21 mouse cellular contexts compared by ENCODE assay signal in the genomic region with DNA sequence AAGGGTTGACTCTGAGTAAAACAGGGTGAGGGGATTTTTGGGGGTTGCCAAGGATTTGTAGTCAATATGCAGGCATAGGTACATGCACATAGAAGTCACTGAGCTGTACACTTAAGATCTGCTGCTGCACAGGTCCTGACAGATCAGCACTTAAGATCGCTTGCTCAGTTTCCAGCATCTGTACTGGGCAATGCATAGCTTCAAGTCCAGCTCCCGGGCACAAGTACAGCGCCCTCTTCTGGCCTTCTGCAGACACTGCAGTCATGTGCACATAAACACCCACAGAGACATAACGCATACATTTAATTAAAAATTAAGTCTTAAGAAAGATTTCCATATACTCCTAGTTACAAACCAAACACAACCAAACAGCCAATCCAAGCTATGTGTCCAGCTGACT. TPM values are rescaled to one million over a fixed set of nuclear protein-coding genes. Genes with fewer than 3 reads are reported as not detected.
DNase-seq lines count a peak whose midpoint lies in the region; ATAC-seq and TF ChIP-seq lines count a peak whose summit lies in the region.
"Had no signal": no experiment of that assay in that cellular context is flagged by ENCODE, and none has a peak within 500 bp of the region (broad histone marks: within the 10 kb centered on the region; RNA-seq: fewer than 3 reads in every experiment).

No protein-coding gene starts in this region.

- no peak overlapping the region for H3K4me2 ChIP-seq in CH12.LX (ENCODE audit: insufficient read depth, low read depth, poor library complexity, severe bottlenecking)
- H3K4me2 ChIP-seq: hindbrain, embryonic 15.5 days; kidney, embryonic 15.5 days; lung, embryonic 15.5 days; stomach, embryonic 15.5 days had no signal

- no peak; the same call in none of the 2 replicates for TF ChIP-seq RAD21 in CH12.LX (IDR thresholded peaks at IDR 0.05; ENCODE audit: low read depth, low read length)

- no peaks in the 10 kb centered on the region for H3K79me2 ChIP-seq in CH12.LX (replicated peaks; ENCODE audit: control insufficient read depth, extremely low read depth, insufficient read depth, poor library complexity, severe bottlenecking)

- no peak overlapping the region for H3K4me3 ChIP-seq in left cerebral cortex, adult 2 months
- H3K4me3 ChIP-seq in CH12.LX (replicated peaks in 1 of 3; ENCODE audit: low read depth in 2 of 3, low read length in 2 of 3, poor library complexity in 1 of 3), result no peak overlapping the region
- H3K4me3 ChIP-seq: embryonic facial prominence, embryonic 10.5 days; hindbrain, embryonic 15.5 days; kidney, embryonic 15.5 days; lung, embryonic 15.5 days; myocyte; stomach, embryonic 15.5 days had no signal

- H3K4me1 ChIP-seq in CH12.LX (ENCODE audit: control insufficient read depth in 1 of 2, insufficient read depth in 2 of 2), result no peaks in the 10 kb centered on the region
- H3K4me1 ChIP-seq: stomach, embryonic 15.5 days had no signal

- no peaks in the 10 kb centered on the region for H3K36me3 ChIP-seq in CH12.LX (replicated peaks in 1 of 2; ENCODE audit: control insufficient read depth in 1 of 2, insufficient read depth in 1 of 2, low read length in 1 of 2)
- H3K36me3 ChIP-seq: embryonic facial prominence, embryonic 10.5 days; hindbrain, embryonic 15.5 days; kidney, embryonic 15.5 days; lung, embryonic 15.5 days; stomach, embryonic 15.5 days had no signal

- H3K27ac ChIP-seq in left cerebral cortex, adult 2 months, result no peak overlapping the region
- no peak overlapping the region for H3K27ac ChIP-seq in CH12.LX (ENCODE audit: insufficient read depth, low read depth)
- H3K27ac ChIP-seq: embryonic facial prominence, embryonic 10.5 days; hindbrain, embryonic 15.5 days; kidney, embryonic 15.5 days; lung, embryonic 15.5 days; stomach, embryonic 15.5 days had no signal

- dilution Hi-C loops in CH12.LX (cut with MboI; ENCODE audit: extremely low pct_ligation_motif_present, extremely low pct_unique_long_range_greater_than_20kb, low sequenced_read_pairs), result no loop called here

- H3K9ac ChIP-seq in CH12.LX (ENCODE audit: insufficient read depth, low read depth), result no peak overlapping the region
- H3K9ac ChIP-seq: hindbrain, embryonic 15.5 days; kidney, embryonic 15.5 days; lung, embryonic 15.5 days; stomach, embryonic 15.5 days had no signal

- in situ Hi-C loops in CH12.LX (cut with MboI; ENCODE audit: low pct_ligation_motif_present, low pct_unique_long_range_greater_than_20kb, low sequenced_read_pairs), result no loop called here

- no peak for ATAC-seq in CD4-positive, CD25-positive, alpha-beta regulatory T cell, adult 4 months

- no peak for TF ChIP-seq EP300 in CH12.LX (IDR thresholded peaks at IDR 0.05; ENCODE audit: low read length)

- H3K27me3 ChIP-seq in CH12.LX (replicated peaks), result no peaks in the 10 kb centered on the region
- H3K27me3 ChIP-seq: hindbrain, embryonic 15.5 days; kidney, embryonic 15.5 days; lung, embryonic 15.5 days; stomach, embryonic 15.5 days had no signal

- peak; percentile 11 for TF ChIP-seq CTCF in left cerebral cortex, adult 2 months (IDR thresholded peaks at IDR 0.05)
- TF ChIP-seq CTCF in CH12.LX (conservative IDR thresholded peaks at IDR 0.05 in 1 of 2, IDR thresholded peaks at IDR 0.05 in 1 of 2; ENCODE audit: low read depth in 2 of 2, low read length in 2 of 2), result peak; percentile 19 to 44; a peak in 3 of 4 replicates

- peak; percentile 2 for DNase-seq in CD4-positive, CD25-positive, alpha-beta regulatory T cell, adult 2 months (ENCODE audit: low read depth, low spot score)
- DNase-seq in left cerebral cortex, adult 2 months (ENCODE audit: extremely low spot score in 1 of 2, low spot score in 2 of 2), result no peak
- no peak for DNase-seq in left cerebral cortex, adult 18-20 months (ENCODE audit: low spot score in 2 of 2)
- DNase-seq in CH12.LX (ENCODE audit: extremely low read depth), result no peak
- peak; percentile 17 for DNase-seq in c-Kit-negative CD71-positive TER-119-positive erythroid progenitor cells, embryonic 14.5 days (ENCODE audit: low read depth, low spot score)
- no peak for DNase-seq in adrenal gland, postnatal 25 days
- DNase-seq in gastrocnemius, postnatal 10 days, result no peak
- DNase-seq: cerebellum, adult 9-11 months; heart, postnatal 10 days; left cerebral cortex, postnatal 4 days; right cerebral cortex, postnatal 14 days; thymus, postnatal 36 days had no signal

- H3K9me3 ChIP-seq in CH12.LX (replicated peaks; ENCODE audit: low read length), result no peaks in the 10 kb centered on the region
- H3K9me3 ChIP-seq: embryonic facial prominence, embryonic 10.5 days; hindbrain, embryonic 15.5 days; kidney, embryonic 15.5 days; lung, embryonic 15.5 days; stomach, embryonic 15.5 days had no signal

- intact Hi-C loops in left cerebral cortex, adult 2 months (cut with DNase I), result no loop called here

- TF ChIP-seq POLR2A in CH12.LX (IDR thresholded peaks at IDR 0.05; ENCODE audit: low read depth, low read length), result no peak

TF ChIP-seq in CH12.LX, 34 proteins besides CTCF, POLR2A, EP300 and RAD21:
- TF ChIP-seq ETS1 (conservative IDR thresholded peaks at IDR 0.05; ENCODE audit: low read depth, low read length), result no peak
- TF ChIP-seq MXI1 (IDR thresholded peaks at IDR 0.05; ENCODE audit: low read depth, low read length), result no peak
- TF ChIP-seq SMC3 (IDR thresholded peaks at IDR 0.05; ENCODE audit: low read depth, low read length), result no peak
- TF ChIP-seq GABPA (IDR thresholded peaks at IDR 0.05; ENCODE audit: insufficient replicate concordance, low read depth, low read length), result no peak
- TF ChIP-seq JUN (IDR thresholded peaks at IDR 0.05; ENCODE audit: insufficient read depth, low read depth, low read length), result no peak
- TF ChIP-seq RCOR1 (conservative IDR thresholded peaks at IDR 0.05; ENCODE audit: low read depth, low read length), result no peak
- no peak for TF ChIP-seq MAX (IDR thresholded peaks at IDR 0.05; ENCODE audit: low read length)
- TF ChIP-seq MAZ (IDR thresholded peaks at IDR 0.05; ENCODE audit: low read depth, low read length), result no peak
- TF ChIP-seq SIN3A (IDR thresholded peaks at IDR 0.05; ENCODE audit: low read length), result no peak
- no peak for TF ChIP-seq ZC3H11A (IDR thresholded peaks at IDR 0.05; ENCODE audit: low read depth, low read length)
- no peak for TF ChIP-seq KAT2A (IDR thresholded peaks at IDR 0.05; ENCODE audit: insufficient replicate concordance, low read length)
- no peak for TF ChIP-seq ZNF384 (IDR thresholded peaks at IDR 0.05; ENCODE audit: low read depth, low read length)
- no peak for TF ChIP-seq MYC (IDR thresholded peaks at IDR 0.05; ENCODE audit: low read depth, low read length)

RNA-seq across cellular contexts. Expression of gene Fam180a, which starts 8.3 kb away (rescaled TPM):
- polyA plus RNA-seq in CD4-positive, CD25-positive, alpha-beta regulatory T cell, adult 4 months (2017; shearing (Covaris generic)), result not detected
- 1 to 10 TPM; 3.5 to 4.4 TPM for total RNA-seq in left cerebral cortex, adult 2 months (2021)
- total RNA-seq in left cerebral cortex, adult 18-20 months (2021), result 1 to 10 TPM; 5.4 to 5.7 TPM
- total RNA-seq in CH12.LX (2012; rRNA removed) (0.08 TPM in 1 of 2 replicates, not detected in the other), CH12.LX (2014; rRNA removed) (not detected in 2 replicates)
- polyA plus RNA-seq in CH12.LX (2012; ENCODE audit: insufficient read length, low read depth), result not detected in 2 replicates
- 1.0 and 1.1 TPM in 2 replicates for total RNA-seq in adrenal gland, postnatal 25 days (2021)
- total RNA-seq in gastrocnemius, postnatal 10 days (2021), result 1 to 10 TPM; 1.2 to 1.3 TPM
- total RNA-seq: granulocyte monocyte progenitor cell, adult 5-6 weeks; megakaryocyte-erythroid progenitor cell, adult 5-6 weeks had no signal
- polyA plus RNA-seq: embryonic facial prominence, embryonic 10.5 days had no signal

RNA-seq across cellular contexts. Expression of gene Slc13a4, which starts 26.3 kb away (rescaled TPM):
- polyA plus RNA-seq in CD4-positive, CD25-positive, alpha-beta regulatory T cell, adult 4 months (2017; shearing (Covaris generic)), result under 1 TPM in 1 of 2 experiments, not detected in 1; 0.15 TPM
- total RNA-seq in left cerebral cortex, adult 2 months (2021), result 10 to 100 TPM in 1 of 2 experiments, 1 to 10 TPM in 1; 9.2 to 14.8 TPM
- 10 to 100 TPM; 16.4 to 16.6 TPM for total RNA-seq in left cerebral cortex, adult 18-20 months (2021)
- total RNA-seq in CH12.LX (2012; rRNA removed) (not detected in 2 replicates), CH12.LX (2014; rRNA removed) (not detected in 2 replicates)
- polyA plus RNA-seq in CH12.LX (2012; ENCODE audit: insufficient read length, low read depth), result not detected in 2 replicates
- 0.33 and 0.52 TPM in 2 replicates for total RNA-seq in adrenal gland, postnatal 25 days (2021)
- total RNA-seq in gastrocnemius, postnatal 10 days (2021), result under 1 TPM; 0.28 to 0.47 TPM
- total RNA-seq: granulocyte monocyte progenitor cell, adult 5-6 weeks; megakaryocyte-erythroid progenitor cell, adult 5-6 weeks had no signal

Comparison
In these comparisons a context has a peak if more than half of its experiments do, and no peak if none do; other contexts are left out.
1. DNase-seq: peak in CD4-positive, CD25-positive, alpha-beta regulatory T cell, adult 2 months (single experiment) and c-Kit-negative CD71-positive TER-119-positive erythroid progenitor cells, embryonic 14.5 days (single experiment); none in left cerebral cortex, adult 2 months (0 of 2), left cerebral cortex, adult 18-20 months (0 of 2), CH12.LX (single experiment), adrenal gland, postnatal 25 days (single experiment) and gastrocnemius, postnatal 10 days (single experiment).